Mouse (Mus musculus) C2C12 (cell line): ENCODE results near the gene Mmp8.

Experiments used
- CEBPB ChIP-seq: IDR thresholded peaks from one replicate; pipeline ENCODE4 v1.6.1; 2011; ENCODE audit warnings: low read depth, mild to moderate bottlenecking, control low read depth, moderate library complexity
- CTCF ChIP-seq: IDR thresholded peaks from one replicate; pipeline ENCODE4 v1.5.1; 2011; ENCODE audit not compliant: control insufficient read depth, insufficient read depth, insufficient read length
- MAX ChIP-seq: IDR thresholded peaks from one replicate; pipeline ENCODE4 v1.6.1; 2011; ENCODE audit warnings: mild to moderate bottlenecking, control low read depth
- MYOG ChIP-seq: IDR thresholded peaks from one replicate; pipeline ENCODE4 v1.6.1; 2011; ENCODE audit not compliant: control insufficient read depth, insufficient read length; ENCODE audit errors: extremely low read depth

DNA sequence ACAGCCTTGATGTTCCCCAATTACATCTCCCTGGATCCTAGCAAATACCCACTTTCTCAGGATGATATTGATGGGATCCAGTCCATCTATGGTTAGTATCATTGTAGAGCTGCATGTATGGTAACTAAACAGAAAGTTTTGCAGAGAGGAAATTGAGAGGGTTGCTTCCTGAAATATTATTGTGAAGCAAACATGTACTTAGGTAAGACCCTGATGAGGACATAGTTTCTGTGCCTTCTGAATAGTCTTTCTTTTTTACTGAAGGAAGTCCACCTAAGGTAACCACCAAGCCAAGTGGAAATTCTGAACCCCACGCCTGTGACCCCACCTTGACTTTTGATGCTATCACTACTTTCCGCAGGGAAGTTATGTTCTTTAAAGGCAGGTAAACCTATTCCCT, 19.1 kb downstream of the Mmp8 start:
- TF ChIP-seq CTCF (no peak), MYOG (no peak), MAX (no peak), CEBPB (no peak)
